Mouse (Mus musculus) heart, postnatal 25 days (tissue): ENCODE data around the gene Cox10. TPM values are rescaled to one million over a fixed set of nuclear protein-coding genes. Genes with fewer than 3 reads are reported as not detected.

ENCODE experiments used
- DNase-seq: peaks from one replicate; pipeline ENCODE4 v3.0.0; 2022; ENCODE audit warnings: low spot score
- intact Hi-C: fragments of 180-260 bp; cut with DNase I; formaldehyde crosslinking; loops from one replicate; pipeline ENCODE4 v1.15.1; 2025
- total RNA-seq, 2 experiments: library from RNA; stranded (reverse); gene quantifications; 2 replicates each; pipeline ENCODE4 v1.2.3; 2021

The Cox10 gene
- total RNA-seq, 2 experiments from 2014 or later: 71.3 to 75.1 TPM

- DNase-seq: no peak
- intact Hi-C loops: no loop called here
Observed at GRCm38 (mm10) chr11:64051195-64051968, 27.9 kb downstream of the Cox10 start.

- intact Hi-C loops: no loop called here
- DNase-seq: no peak
Observed at GRCm38 (mm10) chr11:64047432-64047831, 31.8 kb downstream of the Cox10 start.

- DNase-seq: no peak
- intact Hi-C loops: no loop called here
Observed at GRCm38 (mm10) chr11:64045041-64045440, 34.2 kb downstream of the Cox10 start.

- intact Hi-C loops: no loop called here
Observed at GRCm38 (mm10) chr11:64044024-64044423, 35.2 kb downstream of the Cox10 start.

GRCm38 (mm10) chr11:64041281-64041680 lies 38.0 kb downstream of the Cox10 start:
- intact Hi-C loops: no loop called here
- no peak for DNase-seq

More at GRCm38 (mm10) chr11:64044024-64044423, 35.2 kb downstream of the Cox10 start:
- DNase-seq: no peak

GRCm38 (mm10) chr11:64039600-64039999 lies 39.7 kb downstream of the Cox10 start:
- no peak for DNase-seq
- intact Hi-C loops: no loop called here

- intact Hi-C loops: no loop called here
- DNase-seq: no peak
Observed at GRCm38 (mm10) chr11:64037471-64038125, 41.7 kb downstream of the Cox10 start.

- intact Hi-C loops: no loop called here
- DNase-seq: no peak
Observed at GRCm38 (mm10) chr11:64036306-64036705, 43.0 kb downstream of the Cox10 start.

- no peak for DNase-seq
- intact Hi-C loops: no loop called here
Observed at GRCm38 (mm10) chr11:64035709-64036108, 43.6 kb downstream of the Cox10 start.

- intact Hi-C loops: no loop called here
- no peak for DNase-seq
Observed at GRCm38 (mm10) chr11:64034686-64035085, 44.6 kb downstream of the Cox10 start.

GRCm38 (mm10) chr11:64027423-64027822 lies 51.8 kb downstream of the Cox10 start:
- intact Hi-C loops: no loop called here
- no peak for DNase-seq

GRCm38 (mm10) chr11:64025843-64026242 lies 53.4 kb downstream of the Cox10 start:
- intact Hi-C loops: no loop called here

GRCm38 (mm10) chr11:64024575-64024974 lies 54.7 kb downstream of the Cox10 start:
- DNase-seq: no peak
- intact Hi-C loops: no loop called here

More at GRCm38 (mm10) chr11:64025843-64026242, 53.4 kb downstream of the Cox10 start:
- no peak for DNase-seq

GRCm38 (mm10) chr11:64023380-64023981 lies 55.8 kb downstream of the Cox10 start:
- intact Hi-C loops: no loop called here
- no peak for DNase-seq

GRCm38 (mm10) chr11:64022403-64023047 lies 56.7 kb downstream of the Cox10 start:
- intact Hi-C loops: no loop called here
- DNase-seq: no peak

- DNase-seq: no peak
Observed at GRCm38 (mm10) chr11:64019235-64019634, 60.0 kb downstream of the Cox10 start.

GRCm38 (mm10) chr11:64018165-64018564 lies 61.1 kb downstream of the Cox10 start:
- intact Hi-C loops: no loop called here

More at GRCm38 (mm10) chr11:64019235-64019634, 60.0 kb downstream of the Cox10 start:
- intact Hi-C loops: no loop called here

GRCm38 (mm10) chr11:64015309-64015708 lies 64.0 kb downstream of the Cox10 start:
- DNase-seq: no peak
- intact Hi-C loops: no loop called here

More at GRCm38 (mm10) chr11:64018165-64018564, 61.1 kb downstream of the Cox10 start:
- DNase-seq: no peak

GRCm38 (mm10) chr11:64010724-64011496 lies 68.4 kb downstream of the Cox10 start:
- DNase-seq: no peak
- intact Hi-C loops: no loop called here

GRCm38 (mm10) chr11:64004152-64004551 lies 75.1 kb downstream of the Cox10 start:
- intact Hi-C loops: no loop called here
- no peak for DNase-seq
